ENCODE assay signal across 14 mouse cellular contexts in genomic region chr11:77934111-77934521, GRCm38 (mm10). TPM values are rescaled to one million over a fixed set of nuclear protein-coding genes. Genes with fewer than 3 reads are reported as not detected.
DNase-seq lines count a peak whose midpoint lies in the region; ATAC-seq and TF ChIP-seq lines count a peak whose summit lies in the region.
"Had no signal": no experiment of that assay in that cellular context is flagged by ENCODE, and none has a peak within 500 bp of the region (broad histone marks: within the 10 kb centered on the region; RNA-seq: fewer than 3 reads in every experiment).

No protein-coding gene starts in this region.

- H3K4me1 ChIP-seq in forebrain, postnatal 0 days (ENCODE audit: insufficient read depth), result peaks cover 39% of the 10 kb centered on the region
- H3K4me1 ChIP-seq in neural tube, embryonic 14.5 days (ENCODE audit: control insufficient read depth, insufficient read depth, low read length), result peaks cover 41% of the 10 kb centered on the region

- H3K9me3 ChIP-seq in forebrain, postnatal 0 days (ENCODE audit: low read length), result no peaks in the 10 kb centered on the region
- H3K9me3 ChIP-seq in neural tube, embryonic 14.5 days (ENCODE audit: control insufficient read depth, low read length), result no peaks in the 10 kb centered on the region
- H3K9me3 ChIP-seq: embryonic facial prominence, embryonic 13.5 days; lung, embryonic 15.5 days had no signal

- no peak overlapping the region; the same call in 1 of the 2 replicates for H3K4me3 ChIP-seq in layer of hippocampus, adult 2 months
- peak overlapping the region; percentile 94 for H3K4me3 ChIP-seq in forebrain, postnatal 0 days (ENCODE audit: low read depth, low read length)
- H3K4me3 ChIP-seq in neural tube, embryonic 14.5 days (ENCODE audit: low read depth, low read length), result peak overlapping the region; percentile 83
- H3K4me3 ChIP-seq: embryonic facial prominence, embryonic 13.5 days; lung, embryonic 15.5 days had no signal

- H3K9ac ChIP-seq in forebrain, postnatal 0 days, result peak overlapping the region; percentile 97
- peak overlapping the region; percentile 97 for H3K9ac ChIP-seq in neural tube, embryonic 14.5 days (replicated peaks; ENCODE audit: low read depth, low read length)
- H3K9ac ChIP-seq: embryonic facial prominence, embryonic 13.5 days; lung, embryonic 15.5 days had no signal

- 5% methylated on average over 4 of the region's 4 CpGs for WGBS in forebrain, postnatal 0 days
- 2% methylated on average over 4 of the region's 4 CpGs for WGBS in neural tube, embryonic 14.5 days

- peak; percentile 32; the same call in 1 of the 2 replicates for ATAC-seq in forebrain, postnatal 0 days
- ATAC-seq in neural tube, embryonic 14.5 days (ENCODE audit: low read depth), result no peak

- H3K27ac ChIP-seq in layer of hippocampus, adult 2 months, result peak overlapping the region; percentile 36
- H3K27ac ChIP-seq in forebrain, postnatal 0 days (ENCODE audit: low read depth, low read length), result peak overlapping the region; percentile 96
- H3K27ac ChIP-seq in neural tube, embryonic 14.5 days (ENCODE audit: low read depth, low read length), result peak overlapping the region; percentile 96
- H3K27ac ChIP-seq: embryonic facial prominence, embryonic 13.5 days; lung, embryonic 15.5 days had no signal

- no peak for DNase-seq in layer of hippocampus, adult 2 months (ENCODE audit: low spot score in 2 of 2)
- DNase-seq in layer of hippocampus, adult 11-12 months (ENCODE audit: low spot score), result no peak
- peak; percentile 82 for DNase-seq in cerebellum, adult 11-12 months
- peak; percentile 69 for DNase-seq in forebrain, postnatal 0 days
- no peak for DNase-seq in urinary bladder, postnatal 14 days (ENCODE audit: low spot score)
- DNase-seq in urinary bladder, adult 2 months (ENCODE audit: low spot score), result no peak
- DNase-seq in urinary bladder, postnatal 36 days (ENCODE audit: low spot score in 2 of 2), result no peak
- DNase-seq: gastrocnemius, postnatal 14 days; heart, postnatal 14 days; kidney, postnatal 14 days had no signal

- H3K4me2 ChIP-seq in forebrain, postnatal 0 days (ENCODE audit: low read depth), result peak overlapping the region; percentile 70
- H3K4me2 ChIP-seq in neural tube, embryonic 14.5 days (ENCODE audit: low read depth, low read length), result peak overlapping the region; percentile 84
- H3K4me2 ChIP-seq: embryonic facial prominence, embryonic 13.5 days; lung, embryonic 15.5 days had no signal

- no peaks in the 10 kb centered on the region for H3K36me3 ChIP-seq in forebrain, postnatal 0 days (ENCODE audit: insufficient read depth)
- no peaks in the 10 kb centered on the region for H3K36me3 ChIP-seq in neural tube, embryonic 14.5 days (ENCODE audit: control insufficient read depth, insufficient read depth, low read length)
- H3K36me3 ChIP-seq: embryonic facial prominence, embryonic 13.5 days; lung, embryonic 15.5 days had no signal

- no peak for TF ChIP-seq CTCF in layer of hippocampus, adult 2 months (conservative IDR thresholded peaks at IDR 0.05)
- TF ChIP-seq CTCF in forebrain, postnatal 0 days (IDR thresholded peaks at IDR 0.05; ENCODE audit: low read depth), result no peak

- H3K27me3 ChIP-seq in forebrain, postnatal 0 days (ENCODE audit: insufficient read depth, low read length), result no peaks in the 10 kb centered on the region
- peaks cover 9% of the 10 kb centered on the region for H3K27me3 ChIP-seq in neural tube, embryonic 14.5 days (ENCODE audit: control insufficient read depth, insufficient read depth, low read length)

RNA-seq across cellular contexts. Expression of gene Sez6, which starts 3.5 kb away (rescaled TPM):
- total RNA-seq in layer of hippocampus, adult 2 months (2021), result 100 to 1,000 TPM; 154 to 159 TPM
- 150 and 194 TPM in 2 replicates for total RNA-seq in forebrain, postnatal 0 days (2014; rRNA removed)
- polyA plus RNA-seq in forebrain, postnatal 0 days (2015; fragmentation: Nextera tagmentation; extraction: Ambion mirVana), result 183 and 214 TPM in 2 replicates
- polyA plus RNA-seq in neural tube, embryonic 14.5 days (2014; fragmentation: Nextera tagmentation; extraction: Ambion mirVana), result 121 and 145 TPM in 2 replicates
- polyA plus RNA-seq in urinary bladder, adult 2 months (2012; rRNA removed), result 0.09 and 0.21 TPM in 2 replicates
- polyA plus RNA-seq: C2C12 had no signal

RNA-seq across cellular contexts. Expression of gene Pipox, which starts 40.2 kb away (rescaled TPM):
- 1 to 10 TPM in 1 of 2 experiments, under 1 TPM in 1; 0.84 to 1.2 TPM for total RNA-seq in layer of hippocampus, adult 2 months (2021)
- 3.8 and 6.8 TPM in 2 replicates for total RNA-seq in forebrain, postnatal 0 days (2014; rRNA removed)
- 3.7 and 4.2 TPM in 2 replicates for polyA plus RNA-seq in forebrain, postnatal 0 days (2015; fragmentation: Nextera tagmentation; extraction: Ambion mirVana)
- polyA plus RNA-seq in neural tube, embryonic 14.5 days (2014; fragmentation: Nextera tagmentation; extraction: Ambion mirVana), result 4.6 and 6.7 TPM in 2 replicates
- polyA plus RNA-seq in urinary bladder, adult 2 months (2012; rRNA removed), result 0.37 and 0.66 TPM in 2 replicates
- polyA plus RNA-seq: C2C12 had no signal

RNA-seq across cellular contexts. Expression of gene Phf12, which starts 48.4 kb away (rescaled TPM):
- 10 to 100 TPM; 59.0 to 62.4 TPM for total RNA-seq in layer of hippocampus, adult 2 months (2021)
- 35.9 and 49.3 TPM in 2 replicates for total RNA-seq in forebrain, postnatal 0 days (2014; rRNA removed)
- polyA plus RNA-seq in forebrain, postnatal 0 days (2015; fragmentation: Nextera tagmentation; extraction: Ambion mirVana), result 6.2 and 9.1 TPM in 2 replicates
- polyA plus RNA-seq in neural tube, embryonic 14.5 days (2014; fragmentation: Nextera tagmentation; extraction: Ambion mirVana), result 16.3 and 19.0 TPM in 2 replicates
- polyA plus RNA-seq in urinary bladder, adult 2 months (2012; rRNA removed), result 36.4 and 53.7 TPM in 2 replicates

Comparison
In these comparisons a context has a peak if more than half of its experiments do, and no peak if none do; other contexts are left out.
1. DNase-seq: peak in cerebellum, adult 11-12 months (single experiment) and forebrain, postnatal 0 days (single experiment); none in layer of hippocampus, adult 2 months (0 of 2), layer of hippocampus, adult 11-12 months (single experiment), urinary bladder, postnatal 14 days (single experiment), urinary bladder, adult 2 months (single experiment) and urinary bladder, postnatal 36 days (0 of 2).
2. H3K27ac ChIP-seq: peak in every context shown above with its lines; median percentile 96 in forebrain, postnatal 0 days; 96 in neural tube, embryonic 14.5 days; 36 in layer of hippocampus, adult 2 months.
3. RNA of gene Sez6, which starts 3.5 kb away (polyA plus RNA-seq): 183 to 214 TPM in forebrain, postnatal 0 days and 121 to 145 TPM in neural tube, embryonic 14.5 days; 0.09 to 0.21 TPM in urinary bladder, adult 2 months; every median in the first group is over 100 times any median in the second.